22 mouse cellular contexts compared by ENCODE assay signal in the genomic region with DNA sequence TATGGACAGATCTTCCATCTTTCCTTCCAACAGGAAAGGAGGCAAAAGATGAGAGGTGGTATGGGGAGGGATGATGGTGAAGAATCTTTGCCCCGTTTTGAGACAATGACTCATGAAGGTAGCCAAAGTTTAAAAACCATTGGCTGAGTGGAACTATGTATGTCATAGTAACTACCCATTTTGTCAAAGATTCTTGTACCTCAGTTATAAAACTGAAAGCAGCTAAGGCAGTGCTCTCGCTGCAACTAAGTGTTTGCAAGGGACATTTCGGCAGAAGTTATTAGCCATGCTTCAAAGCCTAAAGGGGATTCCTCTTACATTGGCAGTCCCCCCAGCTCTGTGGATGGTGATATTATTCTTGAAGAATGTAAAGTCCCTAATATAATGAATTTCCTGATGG. TPM values are rescaled to one million over a fixed set of nuclear protein-coding genes. Genes with fewer than 3 reads are reported as not detected.
"Had no signal": no experiment of that assay in that cellular context is flagged by ENCODE, and none has a peak within 500 bp of the region (broad histone marks: within the 10 kb centered on the region; RNA-seq: fewer than 3 reads in every experiment).

No protein-coding gene starts in this region.

- DNase-seq: liver, embryonic 13.5 days; liver, postnatal 0 days; lung, adult 2 months; lung, postnatal 14 days; lung, postnatal 36 days; retina, postnatal 1 day; right cerebral cortex, adult 18-20 months; right cerebral cortex, postnatal 25 days; right cerebral cortex, postnatal 4 days; spleen, adult 18-20 months; thymus, adult 18-20 months; thymus, postnatal 25 days; thymus, postnatal 4 days had no signal

- H3K36me3 ChIP-seq: midbrain, embryonic 15.5 days had no signal

- H3K27ac ChIP-seq: liver, embryonic 13.5 days; liver, embryonic 15.5 days; lung, embryonic 15.5 days; macrophage; midbrain, embryonic 13.5 days; midbrain, embryonic 15.5 days; neural tube, embryonic 13.5 days; neural tube, embryonic 15.5 days; stomach, embryonic 15.5 days had no signal

- H3K4me1 ChIP-seq: lung, embryonic 15.5 days; stomach, embryonic 15.5 days had no signal

- H3K27me3 ChIP-seq: liver, embryonic 13.5 days; liver, embryonic 15.5 days; lung, embryonic 15.5 days; midbrain, embryonic 13.5 days; midbrain, embryonic 15.5 days; neural tube, embryonic 13.5 days; neural tube, embryonic 15.5 days; stomach, embryonic 15.5 days had no signal

RNA-seq across cellular contexts. Expression of a gene that starts 1.1 kb away (rescaled TPM):
- total RNA-seq: monocyte, adult 5-6 weeks had no signal
